In genomic region chr2:72992497-72992896, GRCm38 (mm10) we compare ENCODE assay signal across 13 mouse cellular contexts. TPM values are rescaled to one million over a fixed set of nuclear protein-coding genes. Genes with fewer than 3 reads are reported as not detected.
"Had no signal": no experiment of that assay in that cellular context is flagged by ENCODE, and none has a peak within 500 bp of the region (broad histone marks: within the 10 kb centered on the region; RNA-seq: fewer than 3 reads in every experiment).

No protein-coding gene starts in this region.

- DNase-seq: lung, adult 18-20 months; lung, embryonic 14.5 days; lung, postnatal 10 days; lung, postnatal 4 days; midbrain, embryonic 14.5 days; retina, postnatal 1 day; right cerebral cortex, adult 18-20 months; right cerebral cortex, postnatal 14 days; thymus, adult 18-20 months; thymus, postnatal 14 days; thymus, postnatal 36 days had no signal

RNA-seq across cellular contexts. Expression of gene Gm11084, which starts 6.0 kb away (rescaled TPM):
- total RNA-seq: megakaryocyte, adult 5-6 weeks; megakaryocyte-erythroid progenitor cell, adult 5-6 weeks had no signal
